Comparison of ENCODE assay signal across 14 mouse cellular contexts in the genomic region with DNA sequence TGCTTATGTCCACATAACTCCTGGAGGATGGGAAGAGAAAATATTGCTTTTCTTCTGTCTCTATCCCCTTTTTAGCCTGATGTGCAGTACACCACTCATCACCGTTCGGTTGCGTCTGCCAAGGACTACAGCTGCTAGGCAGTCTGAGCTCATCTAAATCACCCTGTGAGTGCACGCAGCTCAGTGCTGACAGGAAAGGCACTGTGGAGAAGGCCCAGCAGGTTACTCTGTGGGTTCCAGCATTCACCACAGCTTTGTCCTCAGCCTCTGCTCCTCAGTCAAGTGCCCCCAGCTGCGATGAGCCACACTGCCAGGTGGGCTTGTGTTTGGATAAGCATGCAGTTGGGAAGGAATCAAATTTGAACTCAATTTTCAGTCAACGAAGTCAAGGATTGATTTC.
A peak's percentile ranks its signal among the peaks of the same experiment; 100 is the strongest.
DNase-seq lines count a peak whose midpoint lies in the region; ATAC-seq and TF ChIP-seq lines count a peak whose summit lies in the region.
"Had no signal": no experiment of that assay in that cellular context is flagged by ENCODE, and none has a peak within 500 bp of the region (broad histone marks: within the 10 kb centered on the region; RNA-seq: fewer than 3 reads in every experiment).

No protein-coding gene starts in this region.

- TF ChIP-seq CTCF in forebrain, postnatal 0 days (IDR thresholded peaks at IDR 0.05; ENCODE audit: low read depth) = no peak

- no peaks in the 10 kb centered on the region for H3K9me3 ChIP-seq in forebrain, postnatal 0 days (ENCODE audit: low read length)
- H3K9me3 ChIP-seq in forebrain, embryonic 10.5 days = no peaks in the 10 kb centered on the region
- no peaks in the 10 kb centered on the region for H3K9me3 ChIP-seq in embryonic facial prominence, embryonic 15.5 days (replicated peaks)

- no peak overlapping the region for H3K4me3 ChIP-seq in forebrain, postnatal 0 days (ENCODE audit: low read depth, low read length)
- H3K4me3 ChIP-seq in forebrain, embryonic 10.5 days = no peak overlapping the region
- no peak overlapping the region for H3K4me3 ChIP-seq in embryonic facial prominence, embryonic 15.5 days (replicated peaks)
- H3K4me3 ChIP-seq: erythroblast, embryonic 14.5 days had no signal

- ATAC-seq in forebrain, postnatal 0 days = peak; percentile 62
- peak; percentile 15; the same call in 1 of the 2 replicates for ATAC-seq in embryonic facial prominence, embryonic 15.5 days (ENCODE audit: insufficient number of reproducible peaks, low FRiP score, low TSS enrichment, low read depth)
- ATAC-seq in granulocyte monocyte progenitor cell, adult 5-6 weeks (replicated peaks; ENCODE audit: poor library complexity, severe bottlenecking) = no peak

- H3K4me1 ChIP-seq in forebrain, postnatal 0 days (ENCODE audit: insufficient read depth) = no peaks in the 10 kb centered on the region
- H3K4me1 ChIP-seq in forebrain, embryonic 10.5 days = no peaks in the 10 kb centered on the region
- no peaks in the 10 kb centered on the region for H3K4me1 ChIP-seq in embryonic facial prominence, embryonic 15.5 days

- WGBS in forebrain, postnatal 0 days = 57% methylated on average over 6 of the region's 6 CpGs
- WGBS in forebrain, embryonic 10.5 days = 84% methylated on average over 6 of the region's 6 CpGs
- WGBS in embryonic facial prominence, embryonic 15.5 days = 66% methylated on average over 6 of the region's 6 CpGs

- intact Hi-C loops in heart, postnatal 25 days (cut with DNase I) = no loop called here

- H3K27ac ChIP-seq in forebrain, postnatal 0 days (ENCODE audit: low read depth, low read length) = no peak overlapping the region
- H3K27ac ChIP-seq in forebrain, embryonic 10.5 days = no peak overlapping the region
- H3K27ac ChIP-seq in embryonic facial prominence, embryonic 15.5 days (replicated peaks) = no peak overlapping the region
- H3K27ac ChIP-seq: kidney, postnatal 0 days; stomach, postnatal 0 days had no signal

- H3K27me3 ChIP-seq in forebrain, postnatal 0 days (ENCODE audit: insufficient read depth, low read length) = no peaks in the 10 kb centered on the region
- no peaks in the 10 kb centered on the region for H3K27me3 ChIP-seq in forebrain, embryonic 10.5 days (ENCODE audit: poor library complexity, severe bottlenecking)
- no peaks in the 10 kb centered on the region for H3K27me3 ChIP-seq in embryonic facial prominence, embryonic 15.5 days

- H3K4me2 ChIP-seq in forebrain, postnatal 0 days (ENCODE audit: low read depth) = no peak overlapping the region
- no peak overlapping the region for H3K4me2 ChIP-seq in embryonic facial prominence, embryonic 15.5 days (replicated peaks)

- H3K36me3 ChIP-seq in forebrain, postnatal 0 days (ENCODE audit: insufficient read depth) = no peaks in the 10 kb centered on the region
- H3K36me3 ChIP-seq in forebrain, embryonic 10.5 days (replicated peaks) = no peaks in the 10 kb centered on the region
- no peaks in the 10 kb centered on the region for H3K36me3 ChIP-seq in embryonic facial prominence, embryonic 15.5 days

- H3K9ac ChIP-seq in forebrain, postnatal 0 days = no peak overlapping the region
- no peak overlapping the region for H3K9ac ChIP-seq in embryonic facial prominence, embryonic 15.5 days

- DNase-seq in forebrain, postnatal 0 days = peak; percentile 13
- no peak for DNase-seq in forebrain, embryonic 10.5 days (ENCODE audit: extremely low spot score, low spot score)
- DNase-seq in layer of hippocampus, postnatal 10 days (ENCODE audit: low spot score in 2 of 2) = peak; percentile 8 to 15
- DNase-seq in layer of hippocampus, postnatal 25 days (ENCODE audit: extremely low spot score in 1 of 2, low spot score in 1 of 2) = no peak
- DNase-seq in heart, postnatal 25 days (ENCODE audit: low spot score) = peak; percentile 10
- no peak for DNase-seq in urinary bladder, postnatal 4 days (ENCODE audit: low spot score in 2 of 2)
- DNase-seq: adrenal gland, postnatal 36 days; cerebellum, postnatal 36 days; lung, adult 18-20 months had no signal

Comparison
In these comparisons a context has a peak if more than half of its experiments do, and no peak if none do; other contexts are left out.
1. DNase-seq: peak in forebrain, postnatal 0 days (single experiment), layer of hippocampus, postnatal 10 days (2 of 2) and heart, postnatal 25 days (single experiment); none in forebrain, embryonic 10.5 days (single experiment), layer of hippocampus, postnatal 25 days (0 of 2) and urinary bladder, postnatal 4 days (0 of 2).